Mouse (Mus musculus): ENCODE measurements at regions not wholly inside any gene's neighbourhood (a gene's known extent, or its start where the extent isn't known, plus 50 kb on each side); places are given as distances from the start of the nearest gene placed in this dataset.

GRCm38 (mm10) chr19:21913005-21913670 is 135.0 kb downstream of the Cemip2 start:
- DNase-seq (ENCODE audit: low read depth), result no peak

- DNase-seq (ENCODE audit: low read depth), result no peak
Measured at GRCm38 (mm10) chr19:21913748-21914611, 135.8 kb downstream of the Cemip2 start.

- DNase-seq (ENCODE audit: low read depth), result no peak
Measured at GRCm38 (mm10) chr19:21914658-21915057, 136.5 kb downstream of the Cemip2 start.

GRCm38 (mm10) chr19:21918113-21918512 is 140.0 kb downstream of the Cemip2 start:
- peak; percentile 33 for DNase-seq (ENCODE audit: low read depth)

- no peak for DNase-seq (ENCODE audit: low read depth)
Measured at GRCm38 (mm10) chr19:21919074-21919473, 140.9 kb downstream of the Cemip2 start.

GRCm38 (mm10) chr19:21940114-21940513 is 162.0 kb downstream of the Cemip2 start:
- DNase-seq (ENCODE audit: low read depth), result no peak

- no peak for DNase-seq (ENCODE audit: low read depth)
Measured at GRCm38 (mm10) chr19:21941720-21942119, 163.6 kb downstream of the Cemip2 start.

GRCm38 (mm10) chr19:21942286-21942685 is 164.1 kb downstream of the Cemip2 start:
- no peak for DNase-seq (ENCODE audit: low read depth)

GRCm38 (mm10) chr19:21943407-21943806 is 165.3 kb downstream of the Cemip2 start:
- DNase-seq (ENCODE audit: low read depth), result peak; percentile 31

- peak; percentile 62 for DNase-seq (ENCODE audit: low read depth)
Measured at GRCm38 (mm10) chr19:21946262-21946922, 168.2 kb downstream of the Cemip2 start.

- no peak for DNase-seq (ENCODE audit: low read depth)
Measured at GRCm38 (mm10) chr19:21948030-21948429, 169.9 kb downstream of the Cemip2 start.

GRCm38 (mm10) chr19:21962635-21963034 is 176.2 kb upstream of the Trpm3 start:
- DNase-seq (ENCODE audit: low read depth), result no peak

GRCm38 (mm10) chr19:21989857-21990256 is 149.0 kb upstream of the Trpm3 start:
- DNase-seq (ENCODE audit: low read depth), result no peak

- DNase-seq (ENCODE audit: low read depth), result peak; percentile 91
Measured at GRCm38 (mm10) chr19:21990970-21991369, 147.9 kb upstream of the Trpm3 start.

GRCm38 (mm10) chr19:21991413-21991812 is 147.4 kb upstream of the Trpm3 start:
- DNase-seq (ENCODE audit: low read depth), result no peak

GRCm38 (mm10) chr19:21999621-22000020 is 139.2 kb upstream of the Trpm3 start:
- no peak for DNase-seq (ENCODE audit: low read depth)

GRCm38 (mm10) chr19:22008053-22008935 is 130.6 kb upstream of the Trpm3 start:
- DNase-seq (ENCODE audit: low read depth), result no peak

GRCm38 (mm10) chr19:22010239-22010638 is 128.6 kb upstream of the Trpm3 start:
- DNase-seq (ENCODE audit: low read depth), result no peak

GRCm38 (mm10) chr19:22015854-22016610 is 122.8 kb upstream of the Trpm3 start:
- DNase-seq (ENCODE audit: low read depth), result no peak

- no peak for DNase-seq (ENCODE audit: low read depth)
Measured at GRCm38 (mm10) chr19:22017425-22017824, 121.4 kb upstream of the Trpm3 start.

GRCm38 (mm10) chr19:22027577-22027976 is 111.3 kb upstream of the Trpm3 start:
- DNase-seq (ENCODE audit: low read depth), result no peak

All from NIH3T3 (cell line).